Mouse (Mus musculus): ENCODE data around the gene Gm15093.
"Not testable (repeated sequence)": the region's sequence is repeated elsewhere in the genome, so short reads cannot be mapped to it uniquely, and the experiment has no call there.

Gene Gm15093

GRCm38 (mm10) chrX:149272077-149272476, at the start of gene Gm15093:
TSS of gene Gm15093 (plus strand) at chrX:149272377.
- DNase-seq (ENCODE audit: low spot score in 2 of 2), result not testable (repeated sequence)
